Mouse (Mus musculus): ENCODE results near the gene Spag5. TPM values are rescaled to one million over a fixed set of nuclear protein-coding genes. Genes with fewer than 3 reads are reported as not detected.

Spag5 gene
- polyA plus RNA-seq, 1 experiment from 2014 or later, result 28.5 TPM

DNA sequence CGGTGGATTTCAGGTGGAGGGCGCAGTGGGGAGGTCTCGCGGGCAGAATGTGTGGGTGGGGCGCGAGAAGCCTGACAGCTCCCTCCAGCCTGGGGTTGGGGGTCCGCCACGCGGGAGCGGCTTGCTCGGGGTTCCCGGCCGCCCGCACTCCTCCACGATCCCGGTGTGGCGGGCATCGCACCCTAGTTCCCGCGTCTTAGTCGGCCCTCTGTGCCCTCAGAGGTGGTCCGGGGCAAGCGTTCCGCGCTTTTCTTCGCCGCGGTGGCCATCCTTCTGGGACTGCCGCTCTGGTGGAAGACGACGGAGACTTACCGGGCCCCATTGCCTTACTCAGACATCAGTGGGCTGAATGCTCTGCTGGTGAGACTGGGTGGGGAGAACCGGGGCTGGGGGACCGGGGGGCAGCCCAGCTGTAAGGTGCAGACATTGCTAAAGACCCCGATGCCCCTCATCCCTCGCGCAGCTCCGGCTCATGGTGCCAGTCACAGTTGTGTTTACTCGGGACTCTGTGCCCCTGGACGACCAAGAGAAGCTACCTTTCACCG, 27.3 kb downstream of the Spag5 start:
- Histone ChIP-seq H3K9ac (ENCODE audit: low read length) (peak overlapping the region; percentile 92), H3K27me3 (ENCODE audit: control insufficient read depth, insufficient read depth, low read length) (no peaks in the 10 kb centered on the region), H3K4me1 (ENCODE audit: control insufficient read depth, insufficient read depth, low read length) (peaks cover 15% of the 10 kb centered on the region), H3K4me3 (ENCODE audit: low read length) (peak overlapping the region; percentile 94), H3K4me2 (ENCODE audit: low read depth, low read length) (peak overlapping the region; percentile 83), H3K27ac (ENCODE audit: low read length) (no peak overlapping the region), H3K36me3 (ENCODE audit: control insufficient read depth, insufficient read depth) (peaks cover 6% of the 10 kb centered on the region), H3K9me3 (replicated peaks; ENCODE audit: control insufficient read depth, low read length) (no peaks in the 10 kb centered on the region)
- WGBS, result under 1% methylated on average over 41 of the region's 41 CpGs
- peak; percentile 35 for ATAC-seq (replicated peaks; ENCODE audit: extremely low read depth, insufficient read depth, low FRiP score)

- Histone ChIP-seq H3K27ac (ENCODE audit: low read length) (no peak overlapping the region), H3K4me3 (ENCODE audit: low read length) (no peak overlapping the region), H3K4me2 (ENCODE audit: low read depth, low read length) (no peak overlapping the region), H3K9me3 (replicated peaks; ENCODE audit: control insufficient read depth, low read length) (no peaks in the 10 kb centered on the region), H3K27me3 (ENCODE audit: control insufficient read depth, insufficient read depth, low read length) (no peaks in the 10 kb centered on the region), H3K9ac (ENCODE audit: low read length) (no peak overlapping the region), H3K36me3 (ENCODE audit: control insufficient read depth, insufficient read depth) (peaks cover 22% of the 10 kb centered on the region), H3K4me1 (ENCODE audit: control insufficient read depth, insufficient read depth, low read length) (peaks cover 6% of the 10 kb centered on the region)
- WGBS, result 92% methylated on average over 12 of the region's 12 CpGs
- no peak for ATAC-seq (replicated peaks; ENCODE audit: extremely low read depth, insufficient read depth, low FRiP score)
Measured at GRCm38 (mm10) chr11:78332676-78333075, 31.3 kb downstream of the Spag5 start.

DNA sequence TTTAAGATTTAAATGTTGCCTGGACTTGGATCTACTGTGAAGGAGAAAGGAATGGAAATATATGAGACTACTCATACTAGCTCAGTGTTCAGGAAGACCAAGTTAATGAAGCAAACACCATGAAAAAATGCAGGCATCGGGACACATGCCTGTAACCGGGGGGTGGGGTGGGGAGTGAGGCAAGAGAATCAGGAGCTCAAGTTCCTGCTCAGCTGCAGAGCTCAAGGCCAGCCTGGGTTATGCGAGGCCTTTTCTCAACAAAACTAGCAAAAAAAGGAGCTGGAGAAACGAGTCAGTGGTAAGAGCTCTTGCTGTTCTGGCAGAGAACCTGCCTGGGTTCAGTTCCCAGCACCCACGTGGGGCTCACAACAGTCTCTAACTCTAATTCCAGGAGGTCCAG, 32.7 kb downstream of the Spag5 start:
- Histone ChIP-seq H3K36me3 (ENCODE audit: control insufficient read depth, insufficient read depth) (peaks cover 22% of the 10 kb centered on the region), H3K4me1 (ENCODE audit: control insufficient read depth, insufficient read depth, low read length) (peaks cover 3% of the 10 kb centered on the region), H3K9ac (ENCODE audit: low read length) (no peak overlapping the region), H3K9me3 (replicated peaks; ENCODE audit: control insufficient read depth, low read length) (no peaks in the 10 kb centered on the region), H3K27ac (ENCODE audit: low read length) (no peak overlapping the region), H3K27me3 (ENCODE audit: control insufficient read depth, insufficient read depth, low read length) (no peaks in the 10 kb centered on the region), H3K4me3 (ENCODE audit: low read length) (no peak overlapping the region), H3K4me2 (ENCODE audit: low read depth, low read length) (no peak overlapping the region)
- 92% methylated on average over 5 of the region's 5 CpGs for WGBS
- no peak for ATAC-seq (replicated peaks; ENCODE audit: extremely low read depth, insufficient read depth, low FRiP score)

GRCm38 (mm10) chr11:78337040-78337439, 35.7 kb downstream of the Spag5 start:
- no peaks in the 10 kb centered on the region for H3K9me3 ChIP-seq (replicated peaks; ENCODE audit: control insufficient read depth, low read length)
- H3K4me1 ChIP-seq (ENCODE audit: control insufficient read depth, insufficient read depth, low read length), result no peaks in the 10 kb centered on the region
- H3K9ac ChIP-seq (ENCODE audit: low read length), result no peak overlapping the region
- H3K27ac ChIP-seq (ENCODE audit: low read length), result no peak overlapping the region
- peaks cover 26% of the 10 kb centered on the region for H3K36me3 ChIP-seq (ENCODE audit: control insufficient read depth, insufficient read depth)
- WGBS, result 92% methylated on average over 8 of the region's 8 CpGs
- ATAC-seq (replicated peaks; ENCODE audit: extremely low read depth, insufficient read depth, low FRiP score), result no peak
- no peaks in the 10 kb centered on the region for H3K27me3 ChIP-seq (ENCODE audit: control insufficient read depth, insufficient read depth, low read length)
- H3K4me3 ChIP-seq (ENCODE audit: low read length), result no peak overlapping the region
- no peak overlapping the region for H3K4me2 ChIP-seq (ENCODE audit: low read depth, low read length)

- H3K27ac ChIP-seq (ENCODE audit: low read length), result no peak overlapping the region
- 60% methylated on average over 12 of the region's 12 CpGs for WGBS
- no peaks in the 10 kb centered on the region for H3K27me3 ChIP-seq (ENCODE audit: control insufficient read depth, insufficient read depth, low read length)
- H3K9me3 ChIP-seq (replicated peaks; ENCODE audit: control insufficient read depth, low read length), result no peaks in the 10 kb centered on the region
- H3K4me3 ChIP-seq (ENCODE audit: low read length), result no peak overlapping the region
- H3K36me3 ChIP-seq (ENCODE audit: control insufficient read depth, insufficient read depth), result peaks cover 4% of the 10 kb centered on the region; the same call in 1 of the 2 replicates
- H3K4me2 ChIP-seq (ENCODE audit: low read depth, low read length), result no peak overlapping the region
- no peak overlapping the region for H3K9ac ChIP-seq (ENCODE audit: low read length)
- H3K4me1 ChIP-seq (ENCODE audit: control insufficient read depth, insufficient read depth, low read length), result peaks cover 29% of the 10 kb centered on the region
- no peak for ATAC-seq (replicated peaks; ENCODE audit: extremely low read depth, insufficient read depth, low FRiP score)
Measured at GRCm38 (mm10) chr11:78341702-78342101, 40.4 kb downstream of the Spag5 start.

DNA sequence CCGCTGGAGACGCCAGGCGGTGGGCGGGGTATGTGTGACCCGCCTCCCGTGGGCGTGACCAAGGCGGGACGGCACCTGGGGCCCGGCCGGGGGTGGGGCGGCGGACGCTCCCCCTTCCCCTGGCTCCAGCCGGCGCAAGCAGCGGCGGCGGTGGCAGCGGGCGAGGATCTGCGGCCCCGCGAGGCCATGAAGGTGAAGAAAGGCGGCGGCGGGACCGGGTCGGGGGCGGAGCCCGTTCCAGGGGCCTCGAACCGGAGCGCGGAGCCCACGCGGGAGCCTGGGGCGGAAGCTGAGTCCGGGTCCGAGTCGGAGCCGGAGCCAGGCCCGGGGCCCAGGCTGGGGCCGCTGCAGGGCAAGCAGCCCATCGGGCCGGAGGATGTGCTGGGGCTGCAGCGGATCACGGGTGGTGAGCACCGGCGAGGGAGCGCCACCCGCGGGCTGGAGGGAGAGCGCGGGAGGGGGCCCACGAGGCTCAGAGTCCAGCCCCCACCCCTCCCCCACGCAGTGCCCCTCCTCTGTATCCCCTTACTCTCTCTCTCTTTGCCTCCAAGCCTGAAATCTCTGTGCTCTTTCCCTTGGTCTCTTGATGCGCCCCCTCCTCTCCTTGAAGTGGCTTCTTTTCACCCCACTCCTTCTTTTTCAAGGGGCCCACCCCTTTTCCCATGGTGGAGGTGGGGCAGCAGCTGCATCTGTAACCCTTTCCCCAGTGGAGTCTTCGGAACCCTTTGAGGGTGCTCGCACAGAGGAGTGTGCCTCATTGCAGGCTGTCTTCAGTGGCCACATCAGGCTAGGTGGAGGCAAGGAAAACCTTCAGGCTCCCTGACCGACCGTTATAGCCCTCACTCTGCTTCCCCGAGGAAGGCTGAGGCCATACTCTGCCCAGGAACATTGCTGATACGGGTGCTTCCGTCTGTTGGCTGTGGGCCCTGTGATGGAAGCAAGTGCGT, 42.3 kb downstream of the Spag5 start, which contains the start of gene Unc119:
TSS of gene Unc119 (plus strand) at position 102 of the 947 bp plus-strand sequence.
- H3K9me3 ChIP-seq (replicated peaks; ENCODE audit: control insufficient read depth, low read length), result no peaks in the 10 kb centered on the region
- 2% methylated on average over 52 of the region's 66 CpGs for WGBS
- ATAC-seq (replicated peaks; ENCODE audit: extremely low read depth, insufficient read depth, low FRiP score), result peak; percentile 82
- peak within 1 kb of the TSS; percentile 88 for H3K4me3 ChIP-seq (ENCODE audit: low read length)
- H3K27me3 ChIP-seq (ENCODE audit: control insufficient read depth, insufficient read depth, low read length), result no peaks in the 10 kb centered on the region
- H3K27ac ChIP-seq (ENCODE audit: low read length), result peak within 1 kb of the TSS; percentile 77
- H3K36me3 ChIP-seq (ENCODE audit: control insufficient read depth, insufficient read depth), result peaks cover 10% of the 10 kb centered on the region
- peak within 1 kb of the TSS; percentile 93 for H3K4me2 ChIP-seq (ENCODE audit: low read depth, low read length)
- peak within 1 kb of the TSS; percentile 92 for H3K9ac ChIP-seq (ENCODE audit: low read length)
- peaks cover 35% of the 10 kb centered on the region for H3K4me1 ChIP-seq (ENCODE audit: control insufficient read depth, insufficient read depth, low read length)

DNA sequence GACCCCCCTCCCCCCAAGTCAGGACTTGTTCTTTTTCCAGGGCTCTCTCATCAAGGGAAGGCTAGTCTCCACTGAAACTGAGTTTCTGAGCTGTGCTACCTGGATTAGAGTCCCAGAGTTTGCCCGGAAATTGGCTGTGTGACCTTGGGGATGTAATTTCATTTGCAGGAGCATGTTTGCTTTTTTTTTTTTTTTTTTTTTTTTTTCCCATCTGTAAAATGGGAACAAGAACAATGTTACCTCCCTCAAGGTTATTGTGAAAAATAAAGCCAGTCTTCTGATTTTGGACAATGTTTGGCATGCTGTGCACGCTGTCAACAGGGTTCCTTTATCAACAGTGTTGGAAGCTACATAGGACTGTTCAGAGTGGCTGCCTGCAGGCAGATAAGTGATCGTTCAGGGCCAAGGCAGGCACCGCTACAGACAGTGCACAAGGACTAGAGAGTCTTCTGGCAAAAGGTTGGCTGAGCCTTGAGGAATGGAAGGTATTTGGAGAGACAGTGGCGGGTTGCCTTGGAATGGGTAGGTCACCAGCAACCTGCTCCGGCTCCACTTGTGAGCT, 43.1 kb downstream of the Spag5 start:
- WGBS, result 40% methylated on average over 6 of the region's 6 CpGs
- ATAC-seq (replicated peaks; ENCODE audit: extremely low read depth, insufficient read depth, low FRiP score), result no peak
- peak overlapping the region; percentile 88 for H3K4me3 ChIP-seq (ENCODE audit: low read length)
- H3K4me1 ChIP-seq (ENCODE audit: control insufficient read depth, insufficient read depth, low read length), result peaks cover 36% of the 10 kb centered on the region
- no peaks in the 10 kb centered on the region for H3K27me3 ChIP-seq (ENCODE audit: control insufficient read depth, insufficient read depth, low read length)
- H3K9me3 ChIP-seq (replicated peaks; ENCODE audit: control insufficient read depth, low read length), result no peaks in the 10 kb centered on the region
- peak overlapping the region; percentile 93 for H3K4me2 ChIP-seq (ENCODE audit: low read depth, low read length)
- H3K36me3 ChIP-seq (ENCODE audit: control insufficient read depth, insufficient read depth), result peaks cover 13% of the 10 kb centered on the region
- peak overlapping the region; percentile 92 for H3K9ac ChIP-seq (ENCODE audit: low read length)
- peak overlapping the region; percentile 77 for H3K27ac ChIP-seq (ENCODE audit: low read length)

- peak; percentile 26 for ATAC-seq (replicated peaks; ENCODE audit: extremely low read depth, insufficient read depth, low FRiP score)
Measured at GRCm38 (mm10) chr11:78344890-78345715, 43.8 kb downstream of the Spag5 start.

More at GRCm38 (mm10) chr11:78344890-78345715, 43.8 kb downstream of the Spag5 start:
- H3K27ac ChIP-seq (ENCODE audit: low read length), result peak overlapping the region; percentile 68
- H3K4me2 ChIP-seq (ENCODE audit: low read depth, low read length), result peak overlapping the region; percentile 40
- peaks cover 43% of the 10 kb centered on the region for H3K4me1 ChIP-seq (ENCODE audit: control insufficient read depth, insufficient read depth, low read length)
- peak overlapping the region; percentile 60 for H3K9ac ChIP-seq (ENCODE audit: low read length)
- H3K4me3 ChIP-seq (ENCODE audit: low read length), result peak overlapping the region; percentile 13; the same call in 1 of the 2 replicates
- H3K9me3 ChIP-seq (replicated peaks; ENCODE audit: control insufficient read depth, low read length), result no peaks in the 10 kb centered on the region
- WGBS, result 29% methylated on average over 8 of the region's 8 CpGs
- H3K27me3 ChIP-seq (ENCODE audit: control insufficient read depth, insufficient read depth, low read length), result no peaks in the 10 kb centered on the region
- H3K36me3 ChIP-seq (ENCODE audit: control insufficient read depth, insufficient read depth), result peaks cover 10% of the 10 kb centered on the region
